In the genomic region with DNA sequence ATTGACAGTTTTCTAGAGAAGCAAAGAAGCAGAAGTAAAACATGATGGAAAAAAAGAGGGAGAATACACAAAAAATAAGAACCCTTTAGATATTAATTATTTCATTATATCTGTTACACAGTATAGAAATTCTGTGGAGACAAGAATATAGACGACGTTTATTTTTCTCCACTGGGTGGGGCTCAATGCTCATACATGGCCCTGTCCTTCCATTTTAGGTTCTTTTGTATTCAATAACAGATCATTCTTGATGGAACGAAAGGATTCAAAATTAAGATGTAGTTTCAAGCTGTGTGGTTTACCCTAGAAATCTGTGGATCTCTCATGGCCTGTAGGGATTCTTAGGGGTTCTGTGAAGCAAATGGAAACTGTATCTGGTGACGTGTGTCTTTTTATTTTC, we compare ENCODE assay signal across 12 mouse cellular contexts. TPM values are rescaled to one million over a fixed set of nuclear protein-coding genes. Genes with fewer than 3 reads are reported as not detected.
DNase-seq lines count a peak whose midpoint lies in the region; TF ChIP-seq lines count a peak whose summit lies in the region.
"Had no signal": no experiment of that assay in that cellular context is flagged by ENCODE, and none has a peak within 500 bp of the region (broad histone marks: within the 10 kb centered on the region; RNA-seq: fewer than 3 reads in every experiment).

No protein-coding gene starts in this region.

- no peak overlapping the region for H3K9ac ChIP-seq in CH12.LX (ENCODE audit: insufficient read depth, low read depth)
- H3K9ac ChIP-seq: limb, embryonic 12.5 days had no signal

- dilution Hi-C loops in CH12.LX (cut with MboI; ENCODE audit: extremely low pct_ligation_motif_present, extremely low pct_unique_long_range_greater_than_20kb, low sequenced_read_pairs): no loop called here

- no peak for TF ChIP-seq EP300 in CH12.LX (IDR thresholded peaks at IDR 0.05; ENCODE audit: low read length)

- H3K4me1 ChIP-seq in CH12.LX (ENCODE audit: control insufficient read depth in 1 of 2, insufficient read depth in 2 of 2): peaks cover 16 to 22% of the 10 kb centered on the region in 2 experiments

- no peaks in the 10 kb centered on the region for H3K36me3 ChIP-seq in CH12.LX (replicated peaks in 1 of 2; ENCODE audit: control insufficient read depth in 1 of 2, insufficient read depth in 1 of 2, low read length in 1 of 2)
- H3K36me3 ChIP-seq: limb, embryonic 12.5 days had no signal

- in situ Hi-C loops in CH12.LX (cut with MboI; ENCODE audit: low pct_ligation_motif_present, low pct_unique_long_range_greater_than_20kb, low sequenced_read_pairs): no loop called here

- DNase-seq in embryo, embryonic 10.5 days (ENCODE audit: low spot score): peak; percentile 49
- DNase-seq in embryo, embryonic 11 days: no peak
- peak; percentile 14 to 31 for DNase-seq in left cerebral cortex, postnatal 14 days (ENCODE audit: low spot score in 2 of 2)
- no peak for DNase-seq in left cerebral cortex, adult 8-10 months (ENCODE audit: low spot score in 2 of 2)
- DNase-seq in CH12.LX (ENCODE audit: extremely low read depth): no peak
- peak; percentile 52 for DNase-seq in retina, embryonic 14.5 days (ENCODE audit: low spot score)
- no peak for DNase-seq in adrenal gland, adult 8-10 months
- no peak for DNase-seq in spleen, postnatal 10 days (ENCODE audit: low spot score in 2 of 2)
- DNase-seq: lung, postnatal 14 days; right cerebral cortex, postnatal 14 days had no signal

- peaks cover 2% of the 10 kb centered on the region for H3K27me3 ChIP-seq in CH12.LX (replicated peaks)

- TF ChIP-seq CTCF in CH12.LX (conservative IDR thresholded peaks at IDR 0.05 in 1 of 2, IDR thresholded peaks at IDR 0.05 in 1 of 2; ENCODE audit: low read depth in 2 of 2, low read length in 2 of 2): peak in 1 of 2 experiments; percentile 69; a peak in 2 of 4 replicates

- no peaks in the 10 kb centered on the region for H3K79me2 ChIP-seq in CH12.LX (replicated peaks; ENCODE audit: control insufficient read depth, extremely low read depth, insufficient read depth, poor library complexity, severe bottlenecking)

- H3K4me3 ChIP-seq in CH12.LX (replicated peaks in 1 of 3; ENCODE audit: low read depth in 2 of 3, low read length in 2 of 3, poor library complexity in 1 of 3): no peak overlapping the region
- H3K4me3 ChIP-seq: limb, embryonic 12.5 days; myocyte had no signal

- H3K4me2 ChIP-seq in CH12.LX (ENCODE audit: insufficient read depth, low read depth, poor library complexity, severe bottlenecking): no peak overlapping the region
- H3K4me2 ChIP-seq: limb, embryonic 12.5 days had no signal

- TF ChIP-seq RAD21 in CH12.LX (IDR thresholded peaks at IDR 0.05; ENCODE audit: low read depth, low read length): peak; percentile 78

- TF ChIP-seq POLR2A in CH12.LX (IDR thresholded peaks at IDR 0.05; ENCODE audit: low read depth, low read length): no peak

- intact Hi-C loops in left cerebral cortex, postnatal 14 days (cut with DNase I): no loop called here

- no peaks in the 10 kb centered on the region for H3K9me3 ChIP-seq in CH12.LX (replicated peaks; ENCODE audit: low read length)
- H3K9me3 ChIP-seq: limb, embryonic 12.5 days had no signal

- H3K27ac ChIP-seq in CH12.LX (ENCODE audit: insufficient read depth, low read depth): no peak overlapping the region
- H3K27ac ChIP-seq: limb, embryonic 12.5 days had no signal

TF ChIP-seq in CH12.LX, 34 proteins besides CTCF, POLR2A, EP300 and RAD21:
- TF ChIP-seq SMC3 (IDR thresholded peaks at IDR 0.05; ENCODE audit: low read depth, low read length) (peak; percentile 58), USF2 (conservative IDR thresholded peaks at IDR 0.05; ENCODE audit: low read depth, low read length) (no peak), ZC3H11A (IDR thresholded peaks at IDR 0.05; ENCODE audit: low read depth, low read length) (peak; percentile 11; the same call in 1 of the 2 replicates), USF1 (IDR thresholded peaks at IDR 0.05; ENCODE audit: low read depth, low read length) (no peak), MXI1 (IDR thresholded peaks at IDR 0.05; ENCODE audit: low read depth, low read length) (no peak)
TF ChIP-seq in CH12.LX: peak in this region for 2.

RNA-seq across cellular contexts. Expression of a gene that starts 41.1 kb away (rescaled TPM):
- 10 to 100 TPM; 59.0 to 63.0 TPM for total RNA-seq in left cerebral cortex, postnatal 14 days (2021)
- 10 to 100 TPM; 47.1 to 49.1 (median 48.8) TPM for total RNA-seq in left cerebral cortex, adult 8-10 months (2022)
- 116 and 126 TPM in 2 replicates for total RNA-seq in CH12.LX (2012; rRNA removed)
- total RNA-seq in CH12.LX (2014; rRNA removed): 256 and 269 TPM in 2 replicates
- polyA plus RNA-seq in CH12.LX (2012; ENCODE audit: insufficient read length, low read depth): 219 and 276 TPM in 2 replicates
- total RNA-seq in adrenal gland, adult 8-10 months (2022): 100 to 1,000 TPM in 2 of 4 experiments, 10 to 100 TPM in 2; 89.8 to 123 (median 98.0) TPM

Comparison
In these comparisons a context has a peak if more than half of its experiments do, and no peak if none do; other contexts are left out.
1. DNase-seq: peak in embryo, embryonic 10.5 days (single experiment), left cerebral cortex, postnatal 14 days (2 of 2) and retina, embryonic 14.5 days (single experiment); none in embryo, embryonic 11 days (single experiment), left cerebral cortex, adult 8-10 months (0 of 2), CH12.LX (single experiment), adrenal gland, adult 8-10 months (single experiment) and spleen, postnatal 10 days (0 of 2).